Mouse (Mus musculus) liver, embryonic 14.5 days (tissue): Measurements from ENCODE around the gene Btbd9. TPM values are rescaled to one million over a fixed set of nuclear protein-coding genes. Genes with fewer than 3 reads are reported as not detected.

Experiments used
- ATAC-seq: fragments of 200-750 bp; cut with Nextera tagmentation; 2 replicates; pipeline ENCODE4 v1.8.0; 2017; ENCODE audit warnings: moderate number of reproducible peaks, mild to moderate bottlenecking, moderate library complexity; ENCODE audit not compliant: insufficient read depth
- DNase-seq, 3 experiments: peaks; one replicate each; pipeline ENCODE4 v3.0.0-alpha.2; 2012 to 2013; ENCODE audit warnings: low read depth in 3 of 3, low spot score in 3 of 3
- H3K27ac ChIP-seq: fragments of 300-500 bp; sonication (generic); 2 replicates; pipeline ENCODE4 v1.5.1; 2014; ENCODE audit warnings: moderate library complexity, mild to moderate bottlenecking, control low read depth, inconsistent platforms
- H3K27me3 ChIP-seq: fragments of 300-500 bp; sonication (generic); 2 replicates; pipeline ENCODE4 v1.6.1; 2014; ENCODE audit warnings: mild to moderate bottlenecking, low read length, moderate library complexity; ENCODE audit not compliant: control insufficient read depth, insufficient read depth
- H3K36me3 ChIP-seq: fragments of 300-500 bp; sonication (generic); replicated peaks from 2 replicates; pipeline ENCODE4 v1.6.1; 2014; ENCODE audit warnings: low read depth; ENCODE audit not compliant: control insufficient read depth, insufficient read depth
- H3K4me1 ChIP-seq, 2 experiments: fragments of 200-500 bp in 1 of 2; fragments of 300-500 bp in 1 of 2; sonication (generic) in 1 of 2; replicated peaks; 2 replicates each; pipeline ENCODE4 v1.6.1; 2012 to 2014; ENCODE audit warnings: antibody characterized with exemption in 1 of 2, inconsistent platforms in 1 of 2, low read length in 1 of 2; ENCODE audit not compliant: control insufficient read depth in 2 of 2, insufficient read depth in 2 of 2
- H3K4me2 ChIP-seq: fragments of 300-500 bp; sonication (generic); 2 replicates; pipeline ENCODE4 v1.6.1; 2014; ENCODE audit warnings: low read depth, mild to moderate bottlenecking, control low read depth, moderate library complexity
- H3K4me3 ChIP-seq, 2 experiments: fragments of 200-500 bp in 1 of 2; fragments of 300-500 bp in 1 of 2; sonication (generic) in 1 of 2; 2 replicates each; pipeline ENCODE4 v1.5.1; 2012 to 2014; ENCODE audit warnings: low read depth in 2 of 2, low read length in 2 of 2, mild to moderate bottlenecking in 2 of 2, control low read depth in 1 of 2, inconsistent platforms in 1 of 2, moderate library complexity in 1 of 2; ENCODE audit not compliant: insufficient read depth in 1 of 2
- H3K9ac ChIP-seq: fragments of 300-500 bp; sonication (generic); replicated peaks from 2 replicates; pipeline ENCODE4 v1.6.1; 2014; ENCODE audit warnings: mild to moderate bottlenecking, control low read depth, moderate library complexity
- H3K9me3 ChIP-seq: fragments of 300-500 bp; sonication (generic); 2 replicates; pipeline ENCODE4 v1.6.1; 2016; ENCODE audit warnings: low read length, mixed read lengths; ENCODE audit not compliant: control insufficient read depth
- CTCF ChIP-seq: IDR thresholded peaks from 2 replicates; pipeline ENCODE4 v1.5.1; 2016; ENCODE audit warnings: antibody characterized with exemption, low read depth, control low read depth
- EP300 ChIP-seq: IDR thresholded peaks from 2 replicates; pipeline ENCODE4 v1.6.1; 2016; ENCODE audit warnings: antibody characterized with exemption, low read depth
- WGBS: fragments of 180-500 bp; shearing (Covaris S2); extraction: QIAGEN DNeasy Blood & Tissue Kit; methylation state at CpG from one replicate; pipeline ENCODE4 v1.1.7; 2014; ENCODE audit not compliant: insufficient replicate concordance; 5-methylcytosine and 5-hydroxymethylcytosine counted together
- polyA plus RNA-seq, 2 experiments: library from polyadenylated mRNA; depleted of rRNA in 1 of 2; stranded (reverse) in 1 of 2; unstranded in 1 of 2; fragments of >200 nt; fragmentation: Nextera tagmentation in 1 of 2; extraction: Ambion mirVana in 1 of 2; gene quantifications; 2 replicates each; pipeline versions ENCODE4 v1.2.1 to v1.2.3; 2012 to 2014

Gene Btbd9
- polyA plus RNA-seq, 2 experiments: 2.7 to 9.6 TPM

DNA sequence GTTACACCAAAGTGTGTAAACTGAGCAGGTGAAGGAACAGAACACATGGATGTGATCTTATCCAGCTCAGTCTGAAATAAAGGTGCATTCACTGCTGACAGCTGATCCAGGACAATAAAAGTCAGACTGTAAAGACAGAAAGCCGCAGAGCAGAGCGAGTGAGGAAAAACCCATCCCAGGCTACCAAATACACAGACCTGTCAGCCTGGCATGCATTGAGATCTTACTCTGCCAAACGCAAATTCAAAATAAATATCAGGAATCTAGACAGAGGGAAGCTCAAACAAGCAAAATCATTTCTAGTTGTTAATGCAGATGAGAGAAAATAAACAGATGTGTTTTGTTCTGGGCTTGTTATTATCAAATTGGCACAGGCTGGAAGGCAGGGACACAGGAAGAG is 187.9 kb downstream of the Btbd9 start:
- WGBS: 76% methylated on average over 3 of the region's 3 CpGs
- TF ChIP-seq CTCF (no peak), EP300 (no peak)
- H3K27me3 ChIP-seq: no peaks in the 10 kb centered on the region
- H3K4me1 ChIP-seq: no peaks in the 10 kb centered on the region
- no peak overlapping the region for H3K9ac ChIP-seq
- H3K4me2 ChIP-seq: no peak overlapping the region
- DNase-seq (no peak), ATAC-seq (no peak)
- H3K9me3 ChIP-seq: no peaks in the 10 kb centered on the region
- no peak overlapping the region for H3K4me3 ChIP-seq
- no peak overlapping the region for H3K27ac ChIP-seq
- no peaks in the 10 kb centered on the region for H3K36me3 ChIP-seq

DNA sequence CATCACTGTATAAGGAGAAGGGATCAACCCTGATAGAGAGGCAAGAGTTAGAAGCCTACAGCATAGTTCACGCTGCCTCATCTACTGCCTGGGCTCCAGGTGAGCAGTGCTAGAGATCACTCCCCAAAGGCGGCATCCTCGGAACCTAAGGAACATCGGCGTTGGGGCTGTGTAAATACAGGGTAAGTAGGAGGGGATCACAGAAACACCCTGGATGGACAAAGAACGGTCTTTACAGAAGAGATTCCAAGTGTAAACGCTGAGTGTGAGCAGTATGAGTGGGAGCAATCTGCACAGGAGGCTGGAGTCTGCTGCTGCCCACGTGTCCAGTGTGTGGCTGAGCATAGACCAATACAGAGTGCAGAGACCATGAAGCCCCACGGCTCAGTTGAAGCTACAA is 190.0 kb downstream of the Btbd9 start:
- H3K27ac ChIP-seq: no peak overlapping the region
- DNase-seq (no peak), ATAC-seq (no peak)
- no peaks in the 10 kb centered on the region for H3K9me3 ChIP-seq
- H3K4me3 ChIP-seq: no peak overlapping the region
- H3K4me2 ChIP-seq: no peak overlapping the region
- H3K27me3 ChIP-seq: no peaks in the 10 kb centered on the region
- WGBS: 71% methylated on average over 9 of the region's 9 CpGs
- no peaks in the 10 kb centered on the region for H3K4me1 ChIP-seq
- no peak overlapping the region for H3K9ac ChIP-seq
- TF ChIP-seq EP300: no peak
- TF ChIP-seq CTCF: no peak
- no peaks in the 10 kb centered on the region for H3K36me3 ChIP-seq

DNA sequence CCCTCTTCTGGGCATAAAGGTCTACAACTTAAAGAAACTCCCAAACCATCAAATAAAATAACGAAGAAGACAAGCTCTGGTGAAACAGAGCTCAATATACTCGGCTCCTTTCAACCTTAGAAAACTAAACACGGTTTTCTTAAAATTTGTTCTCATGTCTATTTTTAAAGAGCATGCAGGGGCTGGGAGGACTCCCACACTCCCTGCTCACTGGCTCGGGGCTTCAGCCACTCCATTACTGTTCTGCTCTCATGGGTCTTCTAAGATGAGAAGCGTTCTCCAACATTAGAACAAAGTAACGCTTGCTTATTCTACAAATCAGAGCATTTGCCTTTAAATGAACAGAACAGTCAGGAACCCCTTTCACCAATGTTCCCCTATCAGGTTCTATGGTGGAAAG is 192.6 kb downstream of the Btbd9 start:
- H3K4me3 ChIP-seq: no peak overlapping the region
- ATAC-seq (no peak), DNase-seq (no peak)
- no peaks in the 10 kb centered on the region for H3K36me3 ChIP-seq
- H3K4me2 ChIP-seq: no peak overlapping the region
- no peaks in the 10 kb centered on the region for H3K4me1 ChIP-seq
- no peak overlapping the region for H3K9ac ChIP-seq
- H3K9me3 ChIP-seq: no peaks in the 10 kb centered on the region
- H3K27me3 ChIP-seq: no peaks in the 10 kb centered on the region
- WGBS: 61% methylated on average over 6 of the region's 6 CpGs
- no peak overlapping the region for H3K27ac ChIP-seq
- no peak for TF ChIP-seq EP300
- no peak for TF ChIP-seq CTCF

DNA sequence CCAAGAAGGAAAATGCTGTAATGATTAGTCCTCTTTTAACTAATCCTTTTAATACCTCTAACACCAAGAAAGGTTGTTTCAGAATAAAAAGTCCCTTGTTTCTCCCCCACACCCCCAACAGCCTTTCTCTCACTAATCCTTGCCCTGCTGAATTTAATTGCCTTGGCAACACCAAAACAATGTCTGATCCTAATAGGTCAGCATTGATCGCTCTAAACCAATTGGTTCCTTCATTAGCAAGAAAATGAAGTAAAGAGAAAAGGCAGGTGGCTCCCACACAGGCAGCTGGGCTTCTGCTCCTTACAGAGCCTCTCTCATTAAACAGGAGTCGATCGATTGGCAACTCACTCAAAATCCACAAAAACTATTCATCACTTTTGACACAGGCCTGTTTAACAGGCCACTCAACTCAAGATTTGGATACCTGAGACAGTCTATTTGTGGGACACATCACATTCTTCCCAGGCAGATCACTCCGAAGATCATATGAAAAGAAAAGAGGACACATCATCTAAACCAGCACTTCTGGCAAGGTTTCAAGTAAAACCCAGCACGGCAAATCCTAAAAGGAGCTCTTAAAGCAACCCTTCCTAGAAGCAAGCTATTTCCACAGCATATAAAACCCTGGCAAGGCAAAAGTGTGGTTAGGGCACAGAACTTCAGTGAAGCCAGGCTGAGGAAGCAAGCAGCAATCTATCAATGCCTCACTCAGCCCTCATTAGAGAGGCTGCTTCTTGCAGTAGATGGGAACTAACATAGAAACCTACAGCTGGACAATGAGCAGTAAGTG is 197.9 kb downstream of the Btbd9 start:
- DNase-seq (no peak), ATAC-seq (no peak)
- TF ChIP-seq EP300 (no peak), CTCF (no peak)
- Histone ChIP-seq H3K9me3 (no peaks in the 10 kb centered on the region), H3K27me3 (no peaks in the 10 kb centered on the region), H3K4me3 (no peak overlapping the region), H3K4me1 (no peaks in the 10 kb centered on the region; a peak in 1 of 4 replicates), H3K9ac (no peak overlapping the region), H3K4me2 (no peak overlapping the region), H3K27ac (no peak overlapping the region), H3K36me3 (no peaks in the 10 kb centered on the region)
- 62% methylated on average over 5 of the region's 5 CpGs for WGBS

DNA sequence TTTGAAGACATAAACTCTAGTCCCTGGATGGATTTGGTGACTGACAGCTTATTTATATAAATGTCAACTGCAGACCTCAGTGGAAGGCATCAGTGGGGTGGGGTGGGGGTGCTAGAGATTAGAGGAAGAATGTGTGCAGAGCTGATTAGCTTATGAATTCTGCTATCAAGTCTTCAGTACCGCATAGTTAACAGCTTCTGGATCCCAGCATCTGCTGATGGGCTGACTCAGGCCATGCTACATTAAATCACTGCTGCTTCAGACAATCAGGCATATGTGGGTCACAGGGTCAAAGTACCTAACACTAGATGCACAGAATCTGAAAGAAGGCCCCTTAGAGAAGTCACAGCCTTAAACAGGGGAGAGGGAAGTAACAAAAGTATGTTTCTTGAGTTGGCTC is 198.5 kb downstream of the Btbd9 start:
- no peak for DNase-seq
- Histone ChIP-seq H3K4me3 (no peak overlapping the region), H3K36me3 (no peaks in the 10 kb centered on the region), H3K9me3 (no peaks in the 10 kb centered on the region), H3K27me3 (no peaks in the 10 kb centered on the region), H3K4me2 (no peak overlapping the region), H3K27ac (no peak overlapping the region), H3K9ac (no peak overlapping the region), H3K4me1 (no peaks in the 10 kb centered on the region; a peak in 1 of 4 replicates)
- no peak for ATAC-seq
- no peak for TF ChIP-seq CTCF
- TF ChIP-seq EP300: no peak
- 3% methylated on average over 1 of the region's 1 CpGs for WGBS
